16 mouse cellular contexts compared by ENCODE assay signal in the genomic region with DNA sequence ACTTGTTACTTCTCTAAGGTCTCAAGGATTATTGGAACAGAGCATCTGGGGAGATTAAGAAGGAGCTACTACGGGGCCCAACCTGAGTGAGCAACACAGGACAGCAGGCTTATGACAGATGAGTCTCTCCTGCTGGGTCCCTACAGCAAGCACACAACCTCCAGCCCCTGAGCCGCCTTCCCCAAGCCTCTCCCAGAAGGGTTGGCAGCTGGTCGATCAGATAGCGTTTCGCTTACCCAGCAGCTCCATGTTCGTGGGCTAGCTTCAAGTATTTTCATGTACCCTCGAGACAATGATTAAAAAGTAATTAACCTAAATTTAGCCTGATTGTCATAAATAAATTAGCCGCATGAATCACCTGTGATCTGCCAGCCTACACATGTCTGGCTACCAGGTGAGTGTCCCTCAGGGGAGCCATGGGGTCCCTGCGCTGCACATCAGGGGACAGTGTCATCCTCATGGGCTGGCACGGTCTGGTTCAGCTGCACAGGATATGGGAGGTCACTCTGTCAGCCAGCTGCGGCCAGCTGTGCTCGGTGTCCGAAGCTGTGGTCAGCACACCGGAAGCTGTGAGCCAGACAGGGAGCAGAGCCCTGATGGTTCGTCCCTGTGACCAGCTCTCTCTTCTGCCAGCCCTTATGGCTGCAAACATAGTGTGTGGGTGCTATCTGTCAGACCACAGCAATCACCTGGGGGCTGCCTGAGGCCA. TPM values are rescaled to one million over a fixed set of nuclear protein-coding genes. Genes with fewer than 3 reads are reported as not detected.
A peak's percentile ranks its signal among the peaks of the same experiment; 100 is the strongest.
DNase-seq lines count a peak whose midpoint lies in the region; ATAC-seq and TF ChIP-seq lines count a peak whose summit lies in the region.
"Had no signal": no experiment of that assay in that cellular context is flagged by ENCODE, and none has a peak within 500 bp of the region (broad histone marks: within the 10 kb centered on the region; RNA-seq: fewer than 3 reads in every experiment).

No protein-coding gene starts in this region.

- intact Hi-C loops in left cerebral cortex, postnatal 36 days (cut with DNase I), result no loop called here

- 65% methylated on average over 15 of the region's 15 CpGs for WGBS in hindbrain, postnatal 0 days
- 78% methylated on average over 15 of the region's 15 CpGs for WGBS in hindbrain, embryonic 11.5 days

- H3K4me1 ChIP-seq in hindbrain, postnatal 0 days (ENCODE audit: insufficient read depth, low read length), result no peaks in the 10 kb centered on the region
- no peaks in the 10 kb centered on the region for H3K4me1 ChIP-seq in hindbrain, embryonic 11.5 days (replicated peaks; ENCODE audit: control insufficient read depth, insufficient read depth, low read length)

- no peak overlapping the region for H3K4me3 ChIP-seq in hindbrain, postnatal 0 days (ENCODE audit: low read length)
- H3K4me3 ChIP-seq in hindbrain, embryonic 11.5 days (ENCODE audit: low read depth, low read length), result no peak overlapping the region
- H3K4me3 ChIP-seq: limb, embryonic 13.5 days; myocyte had no signal

- H3K27ac ChIP-seq in hindbrain, postnatal 0 days, result no peak overlapping the region
- no peak overlapping the region for H3K27ac ChIP-seq in hindbrain, embryonic 11.5 days (ENCODE audit: low read depth, low read length)
- H3K27ac ChIP-seq: limb, embryonic 13.5 days had no signal

- TF ChIP-seq CTCF in hindbrain, postnatal 0 days (IDR thresholded peaks at IDR 0.05; ENCODE audit: low read depth), result no peak

- ATAC-seq in hindbrain, postnatal 0 days, result peak; percentile 27; the same call in 1 of the 2 replicates
- no peak for ATAC-seq in hindbrain, embryonic 11.5 days (ENCODE audit: low FRiP score)
- peak; percentile 52 for ATAC-seq in megakaryocyte progenitor cell, adult 5-6 weeks (replicated peaks; ENCODE audit: poor library complexity)
- ATAC-seq: inflammation-experienced regulatory T-cells, adult 6 months; Patski had no signal

- no peak overlapping the region for H3K4me2 ChIP-seq in hindbrain, postnatal 0 days (ENCODE audit: low read depth, low read length)
- no peak overlapping the region for H3K4me2 ChIP-seq in hindbrain, embryonic 11.5 days (replicated peaks; ENCODE audit: low read depth, low read length)
- H3K4me2 ChIP-seq: limb, embryonic 13.5 days had no signal

- no peak for DNase-seq in hindbrain, postnatal 0 days (ENCODE audit: low spot score)
- no peak for DNase-seq in hindbrain, embryonic 11.5 days (ENCODE audit: low spot score)
- peak; percentile 59 for DNase-seq in heart, postnatal 4 days
- peak; percentile 66 to 73 for DNase-seq in kidney, postnatal 25 days
- DNase-seq in embryo, embryonic 11 days, result no peak
- no peak for DNase-seq in left cerebral cortex, postnatal 36 days (ENCODE audit: low spot score in 2 of 2)
- DNase-seq in layer of hippocampus, postnatal 10 days (ENCODE audit: low spot score in 2 of 2), result no peak
- DNase-seq: adrenal gland, adult 8-10 months had no signal

- H3K9ac ChIP-seq in hindbrain, postnatal 0 days (replicated peaks; ENCODE audit: low read length), result no peak overlapping the region
- no peak overlapping the region for H3K9ac ChIP-seq in hindbrain, embryonic 11.5 days (ENCODE audit: low read depth, low read length)
- H3K9ac ChIP-seq: limb, embryonic 13.5 days had no signal

- H3K36me3 ChIP-seq in hindbrain, postnatal 0 days (ENCODE audit: insufficient read depth, low read length), result no peaks in the 10 kb centered on the region
- no peaks in the 10 kb centered on the region for H3K36me3 ChIP-seq in hindbrain, embryonic 11.5 days (ENCODE audit: control insufficient read depth, insufficient read depth, low read length)
- H3K36me3 ChIP-seq: limb, embryonic 13.5 days had no signal

- no peaks in the 10 kb centered on the region for H3K27me3 ChIP-seq in hindbrain, postnatal 0 days (ENCODE audit: insufficient read depth, low read length)
- H3K27me3 ChIP-seq in hindbrain, embryonic 11.5 days (ENCODE audit: control insufficient read depth, insufficient read depth, low read length), result no peaks in the 10 kb centered on the region
- H3K27me3 ChIP-seq: Patski had no signal

- no peaks in the 10 kb centered on the region for H3K9me3 ChIP-seq in hindbrain, postnatal 0 days (ENCODE audit: low read length)
- no peaks in the 10 kb centered on the region for H3K9me3 ChIP-seq in hindbrain, embryonic 11.5 days (ENCODE audit: control insufficient read depth, low read length)
- H3K9me3 ChIP-seq: limb, embryonic 13.5 days had no signal

RNA-seq across cellular contexts. Expression of gene Tspear, which starts 27.9 kb away (rescaled TPM):
- total RNA-seq in hindbrain, postnatal 0 days (2014; rRNA removed), result 0.42 and 4.4 TPM in 2 replicates
- polyA plus RNA-seq in hindbrain, postnatal 0 days (2015; fragmentation: Nextera tagmentation; extraction: Ambion mirVana), result 0.93 and 1.3 TPM in 2 replicates
- polyA plus RNA-seq in hindbrain, embryonic 11.5 days (2014; fragmentation: Nextera tagmentation; extraction: Ambion mirVana), result 0.56 and 0.64 TPM in 2 replicates
- total RNA-seq in heart, postnatal 4 days (2021), result not detected
- 0.12 and 0.96 TPM in 2 replicates for total RNA-seq in megakaryocyte progenitor cell, adult 5-6 weeks (2015)
- total RNA-seq in megakaryocyte progenitor cell, adult 5-6 weeks (2017), result not detected in 2 replicates
- under 1 TPM in 1 of 2 experiments, not detected in 1; 0.25 TPM for total RNA-seq in left cerebral cortex, postnatal 36 days (2021)
- not detected for total RNA-seq in layer of hippocampus, postnatal 10 days (2021)
- total RNA-seq: heart, adult 18-20 months had no signal
- polyA plus RNA-seq: myocyte, Patski had no signal

RNA-seq across cellular contexts. Expression of gene Gm19402, which starts 32.1 kb away (rescaled TPM):
- total RNA-seq in hindbrain, postnatal 0 days (2014; rRNA removed), result not detected in 2 replicates
- polyA plus RNA-seq in hindbrain, postnatal 0 days (2015; fragmentation: Nextera tagmentation; extraction: Ambion mirVana), result not detected in 2 replicates
- polyA plus RNA-seq in hindbrain, embryonic 11.5 days (2014; fragmentation: Nextera tagmentation; extraction: Ambion mirVana), result not detected in 2 replicates
- total RNA-seq in heart, postnatal 4 days (2021), result not detected
- total RNA-seq in megakaryocyte progenitor cell, adult 5-6 weeks (2015), result not detected in 2 replicates
- not detected in 2 replicates for total RNA-seq in megakaryocyte progenitor cell, adult 5-6 weeks (2017)
- total RNA-seq in left cerebral cortex, postnatal 36 days (2021), result not detected
- not detected for total RNA-seq in layer of hippocampus, postnatal 10 days (2021)
- total RNA-seq: adrenal gland, adult 8-10 months; heart, adult 18-20 months had no signal
- polyA plus RNA-seq: frontal cortex, adult 2 months; inflammation-experienced regulatory T-cells, adult 6 months; limb, embryonic 13.5 days; myocyte; Patski; urinary bladder, adult 2 months had no signal

RNA-seq across cellular contexts. Expression of gene Ube2g2, which starts 36.4 kb away (rescaled TPM):
- 45.1 and 48.3 TPM in 2 replicates for total RNA-seq in hindbrain, postnatal 0 days (2014; rRNA removed)
- polyA plus RNA-seq in hindbrain, postnatal 0 days (2015; fragmentation: Nextera tagmentation; extraction: Ambion mirVana), result 65.8 and 73.8 TPM in 2 replicates
- polyA plus RNA-seq in hindbrain, embryonic 11.5 days (2014; fragmentation: Nextera tagmentation; extraction: Ambion mirVana), result 40.5 and 50.0 TPM in 2 replicates
- 10 to 100 TPM; 56.1 to 63.8 TPM for total RNA-seq in heart, postnatal 4 days (2021)
- 22.8 and 25.1 TPM in 2 replicates for total RNA-seq in megakaryocyte progenitor cell, adult 5-6 weeks (2015)
- total RNA-seq in megakaryocyte progenitor cell, adult 5-6 weeks (2017), result 30.4 and 34.2 TPM in 2 replicates
- 10 to 100 TPM; 46.2 to 46.4 TPM for total RNA-seq in left cerebral cortex, postnatal 36 days (2021)
- 10 to 100 TPM; 46.6 to 54.3 TPM for total RNA-seq in layer of hippocampus, postnatal 10 days (2021)

RNA-seq across cellular contexts. Expression of gene Gm9508, which starts 38.6 kb away (rescaled TPM):
- not detected in 2 replicates for total RNA-seq in hindbrain, postnatal 0 days (2014; rRNA removed)
- not detected in 2 replicates for polyA plus RNA-seq in hindbrain, postnatal 0 days (2015; fragmentation: Nextera tagmentation; extraction: Ambion mirVana)
- not detected in 2 replicates for polyA plus RNA-seq in hindbrain, embryonic 11.5 days (2014; fragmentation: Nextera tagmentation; extraction: Ambion mirVana)
- not detected for total RNA-seq in heart, postnatal 4 days (2021)
- total RNA-seq in megakaryocyte progenitor cell, adult 5-6 weeks (2015), result not detected in 2 replicates
- total RNA-seq in megakaryocyte progenitor cell, adult 5-6 weeks (2017), result not detected in 2 replicates
- total RNA-seq in left cerebral cortex, postnatal 36 days (2021), result not detected
- not detected for total RNA-seq in layer of hippocampus, postnatal 10 days (2021)
- total RNA-seq: adrenal gland, adult 8-10 months; heart, adult 18-20 months had no signal
- polyA plus RNA-seq: frontal cortex, adult 2 months; inflammation-experienced regulatory T-cells, adult 6 months; limb, embryonic 13.5 days; myocyte; Patski; urinary bladder, adult 2 months had no signal

RNA-seq across cellular contexts. Expression of gene Gm10272, which starts 48.0 kb away (rescaled TPM):
- not detected in 2 replicates for total RNA-seq in hindbrain, postnatal 0 days (2014; rRNA removed)
- not detected in 2 replicates for polyA plus RNA-seq in hindbrain, postnatal 0 days (2015; fragmentation: Nextera tagmentation; extraction: Ambion mirVana)
- not detected in 2 replicates for polyA plus RNA-seq in hindbrain, embryonic 11.5 days (2014; fragmentation: Nextera tagmentation; extraction: Ambion mirVana)
- total RNA-seq in heart, postnatal 4 days (2021), result not detected
- total RNA-seq in megakaryocyte progenitor cell, adult 5-6 weeks (2015), result not detected in 2 replicates
- total RNA-seq in megakaryocyte progenitor cell, adult 5-6 weeks (2017), result not detected in 2 replicates
- total RNA-seq in left cerebral cortex, postnatal 36 days (2021), result not detected
- total RNA-seq in layer of hippocampus, postnatal 10 days (2021), result not detected
- total RNA-seq: adrenal gland, adult 8-10 months; heart, adult 18-20 months had no signal
- polyA plus RNA-seq: frontal cortex, adult 2 months; inflammation-experienced regulatory T-cells, adult 6 months; limb, embryonic 13.5 days; myocyte; Patski; urinary bladder, adult 2 months had no signal

Comparison
In these comparisons a context has a peak if more than half of its experiments do, and no peak if none do; other contexts are left out.
1. DNase-seq: peak in heart, postnatal 4 days (single experiment) and kidney, postnatal 25 days (2 of 2); none in hindbrain, postnatal 0 days (single experiment), hindbrain, embryonic 11.5 days (single experiment), embryo, embryonic 11 days (single experiment), left cerebral cortex, postnatal 36 days (0 of 2) and layer of hippocampus, postnatal 10 days (0 of 2).